Mouse (Mus musculus) gastrocnemius, postnatal 36 days (tissue): ENCODE data around the gene Tspan2. TPM values are rescaled to one million over a fixed set of nuclear protein-coding genes. Genes with fewer than 3 reads are reported as not detected.

ENCODE experiments used
- DNase-seq, 2 experiments: peaks; one replicate each; pipeline ENCODE4 v3.0.0; 2022
- intact Hi-C: fragments of 180-260 bp; cut with DNase I; formaldehyde crosslinking; loops from one replicate; pipeline ENCODE4 v1.15.1; 2025
- total RNA-seq, 2 experiments: library from RNA; stranded (reverse); gene quantifications; 2 replicates each; pipeline ENCODE4 v1.2.3; 2021

Gene Tspan2
- total RNA-seq, 2 experiments from 2014 or later = 4.4 to 4.9 TPM

DNA sequence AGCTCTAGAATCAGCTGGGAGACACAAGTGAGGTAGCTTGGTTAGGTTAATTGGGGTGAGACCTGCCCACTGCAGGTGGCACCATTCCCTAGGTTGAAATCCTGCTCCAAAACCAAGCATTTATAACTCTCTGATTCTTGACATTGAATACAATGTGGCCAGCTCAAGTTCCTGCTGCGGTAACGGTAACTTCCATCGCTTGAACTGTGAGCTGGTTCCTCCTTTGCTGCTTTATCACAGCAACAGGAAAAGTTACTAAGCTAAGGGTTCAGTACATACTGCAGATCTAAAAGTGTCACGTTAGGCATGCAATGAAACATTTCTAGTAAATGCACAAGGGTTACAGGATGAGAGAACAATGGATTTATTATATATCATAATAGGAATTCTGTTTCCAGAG, 1.7 kb upstream of the Tspan2 start:
- intact Hi-C loops = no loop called here
- DNase-seq = no peak

DNA sequence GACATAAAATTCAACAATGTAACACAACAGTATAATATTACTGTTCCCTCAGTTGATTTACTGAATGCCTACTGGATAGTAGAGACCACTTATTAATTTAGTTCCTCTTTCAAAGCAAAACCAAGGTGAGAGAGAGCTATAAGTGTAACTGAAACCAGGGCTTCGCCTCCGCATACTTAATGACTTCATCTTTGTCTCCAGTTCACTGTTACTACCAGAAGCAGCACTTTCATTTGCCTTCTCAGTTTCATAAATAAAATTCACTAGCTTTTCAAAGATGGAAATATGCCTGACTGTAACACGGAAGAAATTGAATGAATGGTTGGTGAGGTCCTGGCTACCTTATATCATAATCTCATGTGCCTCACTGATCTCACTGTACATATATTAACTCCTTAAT, 1.3 kb upstream of the Tspan2 start:
- no peak for DNase-seq
- intact Hi-C loops = no loop called here

DNA sequence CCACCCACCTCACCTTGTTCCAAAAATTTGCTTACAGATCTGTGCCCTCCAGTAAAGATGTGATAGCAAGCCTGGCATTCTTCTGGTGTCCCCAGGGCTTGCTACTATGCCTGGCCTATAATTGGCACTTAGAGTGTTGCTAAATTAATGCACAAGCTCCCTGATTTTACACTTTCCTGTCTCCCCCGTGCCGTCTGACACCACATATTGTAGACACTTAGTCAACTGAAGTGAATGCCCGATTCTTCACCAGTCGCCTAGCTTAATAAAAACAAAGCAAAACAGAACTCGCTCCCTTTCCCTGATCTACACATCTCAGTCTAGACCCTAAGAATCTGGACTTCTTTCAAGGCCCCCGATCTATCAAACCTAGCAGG, 405 bp upstream of the Tspan2 start:
- intact Hi-C loops = no loop called here
- DNase-seq = no peak

GRCm38 (mm10) chr3:102735031-102735558, 766 bp downstream of the Tspan2 start:
- intact Hi-C loops = no loop called here

DNA sequence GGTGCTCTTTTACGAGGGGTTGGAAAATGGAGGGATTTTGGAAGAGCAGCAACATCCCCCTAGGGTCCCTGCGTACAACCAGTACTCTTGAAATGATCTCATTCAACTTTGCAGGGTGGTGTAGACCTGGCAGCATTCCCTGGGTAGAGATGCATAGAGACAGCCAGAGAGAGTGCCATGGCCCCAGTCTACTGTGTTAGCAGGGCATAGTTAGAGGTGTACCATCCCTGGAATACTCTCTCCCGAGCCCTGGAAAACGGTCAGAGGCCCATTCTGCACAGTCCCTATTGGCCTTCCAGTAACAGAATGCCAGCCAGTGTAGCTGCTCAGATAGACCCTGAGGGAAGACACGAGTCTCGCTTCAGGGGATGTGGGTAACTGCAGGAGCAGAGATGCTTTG, 1.3 kb downstream of the Tspan2 start:
- intact Hi-C loops = no loop called here
- DNase-seq = peak in 1 of 2 experiments; percentile 14

More at GRCm38 (mm10) chr3:102735031-102735558, 766 bp downstream of the Tspan2 start:
- DNase-seq = peak in 1 of 2 experiments; percentile 43

GRCm38 (mm10) chr3:102736436-102736835, 2.1 kb downstream of the Tspan2 start:
- no peak for DNase-seq
- intact Hi-C loops = no loop called here

DNA sequence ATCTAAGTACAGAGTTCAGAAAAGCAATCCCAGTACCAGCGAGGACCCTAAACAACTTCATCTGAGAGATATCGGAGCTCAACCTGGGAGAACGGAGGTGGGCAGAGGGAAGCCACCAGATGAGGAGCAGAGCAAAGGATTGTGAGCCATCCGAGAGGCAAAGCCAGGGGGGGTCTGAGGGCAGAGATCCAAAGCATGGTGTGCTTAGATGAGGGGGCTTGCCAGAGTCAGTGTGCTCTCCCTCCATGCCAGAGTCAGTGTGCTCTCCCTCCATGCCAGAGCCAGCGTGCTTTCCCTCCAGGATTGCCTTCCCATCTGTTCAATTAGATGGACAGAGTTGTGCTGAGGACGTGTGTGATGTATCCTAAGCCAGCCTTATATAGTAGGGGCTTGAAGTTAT, 2.8 kb downstream of the Tspan2 start:
- intact Hi-C loops = no loop called here
- DNase-seq = no peak

GRCm38 (mm10) chr3:102738161-102738901, 4.0 kb downstream of the Tspan2 start:
- intact Hi-C loops = no loop called here
- no peak for DNase-seq

DNA sequence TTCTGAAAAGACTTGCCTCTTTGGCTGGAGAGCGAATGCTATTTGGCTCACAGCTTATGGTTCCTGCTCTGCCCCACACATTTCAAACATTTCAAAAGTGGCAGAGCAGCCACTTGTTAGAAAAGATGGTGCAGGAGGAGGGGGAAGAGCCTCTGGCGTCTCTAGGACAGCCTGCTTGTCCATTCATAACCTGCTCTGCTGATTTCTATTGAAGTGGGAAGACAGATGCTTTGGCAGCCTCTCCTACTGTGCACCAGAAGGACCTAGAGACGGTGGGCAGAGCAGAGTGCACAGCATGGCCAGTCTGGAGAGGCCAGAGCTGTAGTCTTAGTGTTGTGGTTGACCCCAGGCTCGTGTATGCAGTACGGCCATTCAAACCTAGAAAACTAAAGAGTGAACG, 4.6 kb downstream of the Tspan2 start:
- intact Hi-C loops = no loop called here
- DNase-seq = no peak

DNA sequence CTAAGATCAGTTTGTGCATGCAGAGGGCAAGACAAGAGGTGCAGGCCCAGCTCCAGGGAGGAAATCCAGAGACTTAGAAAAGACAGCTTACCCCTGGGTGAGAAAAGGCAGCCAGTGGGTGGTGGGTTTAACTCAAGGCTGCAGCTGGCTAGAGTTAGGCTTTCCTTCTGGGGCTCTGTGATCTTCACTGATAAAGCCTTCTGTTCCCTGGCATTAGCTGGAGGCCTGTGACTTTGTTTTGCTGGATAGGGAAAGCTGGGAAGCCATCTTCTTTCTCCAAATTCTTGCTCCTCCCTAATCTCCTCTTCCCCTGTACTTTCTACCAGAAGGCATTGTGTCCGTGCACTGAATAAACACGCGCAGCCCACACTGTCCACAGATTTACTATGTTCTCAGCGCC, 8.4 kb downstream of the Tspan2 start:
- no peak for DNase-seq
- intact Hi-C loops = no loop called here

DNA sequence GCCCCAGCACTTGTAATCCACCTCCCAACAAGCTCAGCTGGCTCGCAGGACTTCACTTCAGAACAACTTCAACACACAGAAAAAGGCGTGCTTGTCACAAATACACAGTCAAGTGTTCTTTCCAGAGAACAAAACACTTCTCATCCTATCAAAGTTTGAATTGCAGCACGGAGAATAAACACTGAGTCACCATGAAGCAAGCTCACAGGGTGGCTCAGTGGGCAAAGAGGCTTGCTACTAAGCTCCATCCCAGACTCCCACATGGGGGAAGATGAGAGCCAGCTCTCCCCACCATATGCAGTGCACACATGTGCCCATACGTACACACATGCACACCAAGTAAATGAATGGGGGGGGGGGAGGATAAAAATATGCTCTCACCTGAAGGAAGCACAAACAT, 8.9 kb downstream of the Tspan2 start:
- intact Hi-C loops = no loop called here
- peak in 1 of 2 experiments; percentile 6 for DNase-seq

DNA sequence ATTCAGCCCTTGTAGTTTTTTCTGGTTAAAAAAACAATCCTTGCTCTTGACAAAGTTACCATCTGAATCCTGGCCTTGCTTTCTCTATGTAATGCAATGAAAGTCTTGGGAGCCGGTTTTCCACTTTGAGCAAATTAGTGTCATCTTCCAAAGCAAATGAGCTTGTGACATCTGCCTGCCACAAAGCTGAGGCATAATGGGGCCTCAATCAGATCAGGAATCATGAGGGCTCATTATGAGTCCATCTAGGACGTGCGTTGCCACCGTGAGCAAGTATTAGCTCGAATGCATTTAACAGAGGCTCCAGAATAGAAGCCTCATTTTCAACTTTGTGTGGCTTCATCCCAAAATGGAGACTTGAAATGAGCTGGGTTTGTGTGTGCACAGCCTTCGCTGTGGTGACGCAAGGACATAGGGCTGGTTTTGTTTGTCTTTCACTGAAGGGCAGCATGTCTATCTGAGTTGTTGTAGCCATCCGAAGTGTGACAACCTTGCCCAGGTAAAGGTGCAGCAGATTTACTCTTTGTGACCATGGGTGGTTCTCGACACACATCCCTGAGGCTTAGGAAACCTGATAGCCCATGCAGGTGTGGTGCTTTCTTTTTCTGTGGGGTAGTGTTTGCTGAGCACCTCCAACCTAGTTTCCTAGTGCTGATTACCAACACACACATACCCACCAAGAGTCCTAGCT, 9.6 kb downstream of the Tspan2 start:
- intact Hi-C loops = no loop called here
- DNase-seq = peak in 1 of 2 experiments; percentile 5

GRCm38 (mm10) chr3:102744657-102745056, 10.3 kb downstream of the Tspan2 start:
- peak in 1 of 2 experiments; percentile 24 for DNase-seq
- intact Hi-C loops = no loop called here

DNA sequence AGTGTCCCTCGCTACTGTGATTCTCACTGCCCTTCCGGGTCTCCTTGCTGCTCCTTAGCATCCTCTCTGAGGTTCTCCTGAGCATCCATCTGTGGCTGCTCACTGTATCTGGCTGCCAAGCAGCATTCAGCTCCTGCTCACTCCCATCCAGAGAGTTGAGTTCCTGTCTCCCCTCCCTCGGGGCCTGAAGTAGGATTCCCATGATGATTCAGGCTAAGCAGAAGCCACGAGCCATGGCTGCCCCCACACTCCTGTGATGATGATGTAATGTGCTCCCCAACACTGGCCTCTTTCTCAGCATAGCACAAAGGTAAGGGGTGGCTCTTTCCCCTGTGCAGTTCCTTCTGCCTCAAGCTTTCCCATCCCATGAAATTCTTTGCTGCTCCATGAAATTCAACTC, 11.8 kb downstream of the Tspan2 start:
- intact Hi-C loops = no loop called here
- no peak for DNase-seq

DNA sequence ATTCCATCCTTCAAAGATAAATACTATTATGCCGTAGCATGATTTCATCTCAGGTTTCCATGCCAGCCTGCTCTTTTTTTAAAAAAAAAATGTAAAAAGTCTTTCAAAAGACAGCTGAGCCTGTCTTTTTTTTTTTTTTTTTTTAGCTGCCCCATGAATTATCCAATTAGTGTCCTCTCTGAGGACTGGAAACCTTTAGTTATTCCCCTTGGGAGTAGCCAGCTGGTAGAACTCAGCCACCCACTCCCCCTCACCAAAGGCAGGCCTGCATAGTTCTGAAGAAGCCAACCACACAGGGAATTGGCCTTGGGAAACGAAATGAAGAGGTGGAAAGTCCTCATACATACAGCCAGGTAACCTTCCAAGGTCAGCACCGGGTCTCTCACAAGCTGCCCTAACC, 13.7 kb downstream of the Tspan2 start:
- DNase-seq = peak in 1 of 2 experiments; percentile 8
- intact Hi-C loops = no loop called here

- peak in 1 of 2 experiments; percentile 10 for DNase-seq
- intact Hi-C loops = no loop called here
Measured at GRCm38 (mm10) chr3:102748686-102749085, 14.4 kb downstream of the Tspan2 start.

DNA sequence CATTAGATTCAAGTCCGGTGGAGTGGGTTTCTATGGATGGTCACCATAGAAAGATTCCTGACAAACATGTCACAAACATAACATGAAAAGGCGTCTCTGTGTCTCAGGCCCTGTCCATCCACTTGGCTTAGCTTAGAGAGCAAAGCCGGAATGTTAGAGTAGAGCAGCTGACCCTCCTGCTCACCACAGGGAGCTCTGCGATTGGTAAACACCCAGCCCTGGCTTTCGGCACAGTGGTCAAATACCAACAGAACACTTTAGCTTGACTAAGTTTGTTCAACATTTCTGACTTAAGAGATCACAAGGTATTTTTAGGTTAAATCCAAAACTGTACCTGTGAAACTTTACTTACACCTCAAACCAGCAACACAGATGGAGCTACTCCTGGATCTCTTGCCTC, 16.8 kb downstream of the Tspan2 start:
- intact Hi-C loops = no loop called here
- no peak for DNase-seq

DNA sequence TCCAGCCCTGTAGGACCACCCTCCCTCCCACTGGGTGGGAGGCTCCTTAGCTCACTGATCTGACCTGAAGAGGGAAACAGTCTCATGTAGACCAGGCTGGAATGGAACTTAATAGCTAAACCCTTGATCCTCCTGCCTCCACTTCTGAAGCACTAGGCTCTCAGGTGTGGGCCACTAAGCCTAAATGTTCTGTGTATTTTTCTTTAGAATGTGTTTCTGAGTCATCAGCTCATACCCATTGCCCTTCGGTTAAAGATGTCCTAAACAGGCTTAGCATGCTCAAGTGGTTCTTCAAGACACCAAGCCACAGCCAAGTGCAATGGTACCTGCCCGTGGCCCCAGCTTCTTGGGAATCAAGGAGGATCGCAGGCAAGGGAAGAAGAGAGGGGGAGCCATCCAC, 17.2 kb downstream of the Tspan2 start:
- DNase-seq = no peak
- intact Hi-C loops = no loop called here

GRCm38 (mm10) chr3:102752053-102752452, 17.7 kb downstream of the Tspan2 start:
- intact Hi-C loops = no loop called here
- no peak for DNase-seq

GRCm38 (mm10) chr3:102752457-102752856, 18.1 kb downstream of the Tspan2 start:
- DNase-seq = peak in 1 of 2 experiments; percentile 10
- intact Hi-C loops = no loop called here

- intact Hi-C loops = no loop called here
- DNase-seq = no peak
Measured at GRCm38 (mm10) chr3:102755801-102756200, 21.5 kb downstream of the Tspan2 start.

- DNase-seq = no peak
- intact Hi-C loops = no loop called here
Measured at GRCm38 (mm10) chr3:102757019-102757418, 22.7 kb downstream of the Tspan2 start.
